Mouse (Mus musculus): ENCODE results near the gene Apopt1. TPM values are rescaled to one million over a fixed set of nuclear protein-coding genes. Genes with fewer than 3 reads are reported as not detected.

Apopt1 gene
- polyA plus RNA-seq, 1 experiment from 2014 or later, result 62.1 TPM

DNA sequence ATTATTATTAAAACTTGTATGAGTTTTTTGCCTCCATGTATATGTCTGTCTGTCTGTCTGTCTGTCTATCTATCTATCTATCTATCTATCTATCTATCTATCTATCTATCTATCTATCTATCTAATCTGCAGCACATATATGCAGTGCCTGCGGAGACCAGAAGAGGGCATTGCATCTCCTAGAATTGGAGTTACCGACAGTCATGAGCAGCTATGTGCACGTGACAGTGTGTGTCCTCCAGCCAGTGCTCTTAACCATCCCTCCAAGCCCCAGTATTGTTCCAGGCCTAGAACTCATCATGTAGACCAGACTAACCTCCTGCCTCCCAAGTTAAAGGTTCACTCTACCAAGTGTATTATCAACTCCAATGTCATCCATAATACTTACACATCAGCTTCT, 25.7 kb downstream of the Apopt1 start:
- Histone ChIP-seq H3K4me3 (no peak overlapping the region), H3K9ac (no peak overlapping the region), H3K36me3 (no peaks in the 10 kb centered on the region), H3K27ac (no peak overlapping the region), H3K4me2 (no peak overlapping the region), H3K27me3 (no peaks in the 10 kb centered on the region), H3K4me1 (replicated peaks) (peaks cover 3% of the 10 kb centered on the region; the same call in 1 of the 2 replicates), H3K9me3 (no peaks in the 10 kb centered on the region)
- WGBS, result 12% methylated on average over 3 of the region's 3 CpGs
- no peak for ATAC-seq (ENCODE audit: low FRiP score)

DNA sequence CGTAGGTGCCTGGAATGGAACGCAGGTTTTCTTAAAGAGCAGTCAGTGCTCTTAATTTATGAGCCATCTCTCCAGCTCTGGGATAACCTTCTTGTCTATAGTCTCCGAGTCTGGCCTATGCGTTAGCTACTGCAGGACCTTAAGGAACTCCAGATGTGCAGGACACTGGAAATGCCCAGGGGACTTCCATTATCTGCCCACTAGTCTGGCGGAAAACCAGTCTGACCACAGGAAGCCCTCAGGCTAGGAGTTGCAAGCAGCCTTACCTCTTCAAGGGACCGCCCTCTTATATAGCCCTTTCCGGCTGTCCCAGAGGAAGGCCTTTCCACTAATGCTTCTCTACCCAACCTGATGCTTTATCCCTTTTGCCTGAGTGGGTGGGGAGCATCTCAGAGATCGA, 28.3 kb downstream of the Apopt1 start:
- no peak overlapping the region for H3K27ac ChIP-seq
- H3K36me3 ChIP-seq, result no peaks in the 10 kb centered on the region
- H3K9me3 ChIP-seq, result no peaks in the 10 kb centered on the region
- H3K27me3 ChIP-seq, result no peaks in the 10 kb centered on the region
- no peak overlapping the region for H3K4me2 ChIP-seq
- peaks cover 15% of the 10 kb centered on the region for H3K4me1 ChIP-seq (replicated peaks)
- H3K4me3 ChIP-seq, result no peak overlapping the region
- H3K9ac ChIP-seq, result no peak overlapping the region
- ATAC-seq (ENCODE audit: low FRiP score), result no peak
- 86% methylated on average over 8 of the region's 8 CpGs for WGBS

DNA sequence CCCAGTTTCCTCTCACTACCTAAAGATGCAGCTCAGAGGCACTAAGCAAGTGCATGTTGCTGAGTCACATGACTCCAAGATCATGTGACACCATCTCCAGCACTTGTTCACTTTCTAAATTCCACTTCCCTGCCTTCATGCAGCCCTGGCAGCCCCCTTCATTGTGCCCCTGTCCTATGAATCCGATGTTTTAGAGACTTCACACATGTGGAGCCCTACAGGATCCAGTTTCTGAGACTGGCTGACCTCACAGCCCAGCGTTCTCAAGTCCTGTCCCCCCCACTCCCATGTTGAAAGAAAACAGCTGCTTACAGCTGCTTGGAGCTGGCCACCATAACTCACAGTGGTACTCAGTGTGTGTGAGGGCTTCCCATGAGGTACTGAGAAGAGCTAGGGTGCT, 30.4 kb downstream of the Apopt1 start:
- H3K9ac ChIP-seq, result no peak overlapping the region
- H3K4me2 ChIP-seq, result no peak overlapping the region
- H3K36me3 ChIP-seq, result no peaks in the 10 kb centered on the region
- no peak overlapping the region; the same call in 1 of the 2 replicates for H3K27ac ChIP-seq
- peaks cover 17% of the 10 kb centered on the region for H3K4me1 ChIP-seq (replicated peaks)
- H3K27me3 ChIP-seq, result no peaks in the 10 kb centered on the region
- H3K4me3 ChIP-seq, result no peak overlapping the region
- H3K9me3 ChIP-seq, result no peaks in the 10 kb centered on the region
- ATAC-seq (ENCODE audit: low FRiP score), result no peak
- WGBS, result 60% methylated on average over 2 of the region's 2 CpGs

DNA sequence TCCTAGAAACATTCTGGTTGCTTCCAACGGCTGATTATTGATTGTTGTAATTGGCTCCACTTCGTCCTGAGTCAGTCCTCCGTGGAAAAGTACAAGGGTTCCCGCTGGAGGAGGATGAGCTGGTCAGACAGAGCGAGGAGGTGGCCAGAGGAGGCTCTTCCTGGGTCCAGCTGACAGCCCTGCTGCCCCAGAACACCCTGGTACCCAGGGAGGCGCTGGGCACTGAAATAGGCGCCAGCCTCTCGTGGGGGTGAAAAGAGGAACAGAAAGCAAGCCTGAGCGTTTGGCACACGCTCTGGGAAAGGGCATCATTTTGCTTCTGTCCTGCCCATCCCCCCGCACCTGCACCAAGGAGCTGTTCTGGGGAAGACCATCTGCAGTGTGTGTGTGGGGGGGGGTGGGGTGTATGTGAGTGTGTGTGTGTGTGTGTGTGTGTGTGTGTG, 30.9 kb downstream of the Apopt1 start:
- Histone ChIP-seq H3K9ac (no peak overlapping the region; the same call in 1 of the 2 replicates), H3K9me3 (no peaks in the 10 kb centered on the region), H3K27ac (no peak overlapping the region; the same call in 1 of the 2 replicates), H3K27me3 (no peaks in the 10 kb centered on the region), H3K4me3 (no peak overlapping the region), H3K4me1 (replicated peaks) (peaks cover 17% of the 10 kb centered on the region), H3K4me2 (no peak overlapping the region), H3K36me3 (no peaks in the 10 kb centered on the region)
- ATAC-seq (ENCODE audit: low FRiP score), result no peak
- WGBS, result 80% methylated on average over 11 of the region's 11 CpGs

DNA sequence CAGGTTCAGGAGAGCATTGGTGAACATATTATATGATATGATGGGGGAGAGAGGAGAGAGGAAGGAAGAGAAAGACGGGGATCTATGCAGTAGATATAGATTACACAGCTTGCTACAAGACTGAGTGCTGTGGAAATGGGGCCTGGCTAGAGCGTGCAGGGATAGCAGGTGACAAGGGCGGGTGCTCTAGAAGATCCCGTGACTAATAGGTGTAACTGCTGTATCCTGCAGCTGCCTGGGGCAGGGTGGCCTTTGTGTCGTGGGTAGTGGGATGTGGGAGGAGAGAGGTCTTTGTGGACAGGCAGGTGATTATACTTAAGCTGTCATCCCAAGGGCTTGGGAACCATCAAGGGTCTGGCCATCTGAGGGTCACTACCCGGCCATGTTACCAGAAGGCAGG, 32.2 kb downstream of the Apopt1 start:
- Histone ChIP-seq H3K4me2 (no peak overlapping the region), H3K4me1 (replicated peaks) (peaks cover 17% of the 10 kb centered on the region), H3K4me3 (no peak overlapping the region), H3K9me3 (no peaks in the 10 kb centered on the region), H3K27ac (no peak overlapping the region), H3K36me3 (no peaks in the 10 kb centered on the region), H3K27me3 (no peaks in the 10 kb centered on the region), H3K9ac (no peak overlapping the region)
- ATAC-seq (ENCODE audit: low FRiP score), result no peak
- 80% methylated on average over 6 of the region's 6 CpGs for WGBS

DNA sequence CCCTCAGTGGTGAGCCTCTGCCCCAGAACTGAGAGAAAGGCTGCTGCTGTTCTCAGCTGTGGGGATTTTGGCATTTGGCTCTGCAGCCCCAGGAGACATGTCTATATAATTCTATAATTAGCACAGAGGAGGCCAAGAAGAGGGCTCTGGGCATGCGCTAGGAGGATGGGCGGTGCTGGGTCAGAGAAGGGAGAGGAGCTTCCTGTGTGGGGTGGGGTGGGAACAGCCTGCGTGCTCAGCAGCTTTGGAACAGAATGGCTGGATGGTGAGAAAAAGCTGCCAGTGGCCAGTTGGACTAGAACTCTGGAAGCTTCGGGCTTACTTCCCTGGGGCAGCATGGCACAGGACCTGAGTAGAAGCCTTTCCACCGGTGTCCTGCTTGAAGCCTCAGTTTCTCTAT, 33.0 kb downstream of the Apopt1 start:
- H3K4me1 ChIP-seq (replicated peaks), result peaks cover 17% of the 10 kb centered on the region
- no peaks in the 10 kb centered on the region for H3K36me3 ChIP-seq
- 0 out of 2 replicates have a peak overlapping the region, but pooled peaks have one; percentile 23 for H3K27ac ChIP-seq
- H3K9ac ChIP-seq, result no peak overlapping the region
- H3K4me3 ChIP-seq, result no peak overlapping the region
- H3K27me3 ChIP-seq, result no peaks in the 10 kb centered on the region
- no peaks in the 10 kb centered on the region for H3K9me3 ChIP-seq
- peak; percentile 39; the same call in 1 of the 2 replicates for ATAC-seq (ENCODE audit: low FRiP score)
- H3K4me2 ChIP-seq, result no peak overlapping the region
- 63% methylated on average over 5 of the region's 5 CpGs for WGBS

DNA sequence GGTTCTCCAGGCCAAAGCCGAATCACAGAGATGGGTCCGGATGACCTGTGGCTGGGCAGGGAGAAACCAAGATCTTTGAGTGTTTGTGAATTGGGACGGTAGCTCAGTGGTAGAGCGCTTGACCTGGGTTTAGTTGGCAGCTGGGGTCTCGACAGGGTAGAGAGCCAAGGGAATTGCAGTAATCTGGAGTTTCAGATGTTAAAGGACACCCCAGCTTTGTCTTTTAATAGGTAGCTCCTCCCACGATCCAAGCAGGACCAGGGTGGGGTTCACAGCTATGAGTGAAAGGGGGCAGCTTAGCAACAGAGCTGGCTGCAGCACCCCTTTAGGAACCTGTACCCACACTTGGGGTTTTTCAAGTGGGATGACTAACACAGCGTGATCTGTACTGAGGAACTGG, 34.4 kb downstream of the Apopt1 start:
- no peak overlapping the region for H3K27ac ChIP-seq
- H3K9ac ChIP-seq, result no peak overlapping the region
- no peak overlapping the region for H3K4me2 ChIP-seq
- no peaks in the 10 kb centered on the region for H3K27me3 ChIP-seq
- no peaks in the 10 kb centered on the region for H3K9me3 ChIP-seq
- ATAC-seq (ENCODE audit: low FRiP score), result no peak
- H3K4me3 ChIP-seq, result no peak overlapping the region
- WGBS, result 88% methylated on average over 7 of the region's 7 CpGs
- peaks cover 17% of the 10 kb centered on the region for H3K4me1 ChIP-seq (replicated peaks)
- H3K36me3 ChIP-seq, result no peaks in the 10 kb centered on the region

DNA sequence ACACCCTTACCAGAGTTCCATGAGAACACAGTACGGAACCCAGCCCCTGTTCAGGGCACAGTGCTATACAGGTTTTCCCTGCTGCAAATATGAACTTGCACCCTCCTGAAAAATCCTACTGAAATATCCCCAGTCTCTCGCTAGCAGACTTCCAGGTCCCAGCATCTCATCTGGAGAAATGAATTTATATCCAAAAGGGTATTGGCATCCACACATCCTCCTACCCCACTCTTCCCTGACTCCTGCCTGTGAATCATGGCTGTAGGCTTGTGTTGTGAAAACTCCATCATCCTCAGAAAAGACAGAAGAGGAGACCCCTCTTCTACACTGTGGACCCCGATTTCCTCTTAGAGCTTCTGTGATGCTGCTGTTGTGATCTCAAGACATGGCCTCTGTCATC, 37.7 kb downstream of the Apopt1 start:
- H3K27me3 ChIP-seq, result no peaks in the 10 kb centered on the region
- no peak for ATAC-seq (ENCODE audit: low FRiP score)
- H3K9me3 ChIP-seq, result no peaks in the 10 kb centered on the region
- H3K27ac ChIP-seq, result no peak overlapping the region
- 97% methylated on average over 3 of the region's 3 CpGs for WGBS
- H3K36me3 ChIP-seq, result no peaks in the 10 kb centered on the region
- H3K4me2 ChIP-seq, result no peak overlapping the region
- no peak overlapping the region for H3K9ac ChIP-seq
- no peak overlapping the region for H3K4me3 ChIP-seq
- H3K4me1 ChIP-seq (replicated peaks), result peaks cover 8% of the 10 kb centered on the region

DNA sequence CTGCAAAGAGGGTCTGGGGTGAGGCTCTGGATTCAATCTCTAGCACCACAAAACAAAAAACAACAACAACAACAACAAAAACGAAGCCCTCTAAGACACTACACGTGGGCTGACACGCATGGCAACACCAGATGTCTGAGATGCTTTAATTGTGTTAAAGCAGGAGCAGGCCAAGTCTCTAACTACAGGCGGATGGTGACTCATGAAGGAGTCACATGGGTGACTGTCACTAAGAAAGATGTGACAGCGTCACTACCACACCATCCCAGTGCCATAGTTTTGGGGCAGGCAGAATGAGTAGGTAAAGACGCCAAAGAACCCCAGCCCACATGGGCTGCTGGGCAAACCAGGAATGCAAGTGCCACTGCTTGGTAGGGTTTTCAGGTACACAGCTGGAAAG, 39.4 kb downstream of the Apopt1 start:
- Histone ChIP-seq H3K9ac (no peak overlapping the region), H3K4me1 (replicated peaks) (peaks cover 3% of the 10 kb centered on the region), H3K27ac (no peak overlapping the region), H3K4me3 (no peak overlapping the region), H3K9me3 (no peaks in the 10 kb centered on the region), H3K36me3 (no peaks in the 10 kb centered on the region), H3K27me3 (no peaks in the 10 kb centered on the region), H3K4me2 (no peak overlapping the region)
- ATAC-seq (ENCODE audit: low FRiP score), result no peak
- WGBS, result 92% methylated on average over 6 of the region's 6 CpGs

DNA sequence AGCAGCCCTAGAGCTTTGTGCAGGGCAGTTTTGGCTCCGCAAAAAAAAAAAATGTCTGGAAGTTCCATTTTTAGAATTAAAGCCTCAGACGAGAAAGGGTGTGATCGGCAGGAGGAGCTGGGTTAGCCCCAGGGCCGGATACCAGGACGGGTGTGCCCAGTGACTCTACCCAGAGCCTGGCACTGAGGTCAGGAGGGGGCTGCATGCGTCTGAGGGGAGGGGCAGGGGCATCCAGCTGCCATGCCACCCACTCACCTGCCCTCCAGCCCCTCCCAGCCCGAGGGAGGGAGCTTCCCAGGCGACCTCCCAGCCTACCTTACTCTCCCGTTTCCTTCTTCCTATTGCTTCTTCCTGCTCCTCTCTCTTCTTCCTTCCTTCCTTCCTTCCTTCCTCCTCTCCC, 40.3 kb downstream of the Apopt1 start:
- H3K4me2 ChIP-seq, result no peak overlapping the region
- H3K9me3 ChIP-seq, result no peaks in the 10 kb centered on the region
- no peak overlapping the region for H3K27ac ChIP-seq
- H3K36me3 ChIP-seq, result no peaks in the 10 kb centered on the region
- no peak overlapping the region for H3K9ac ChIP-seq
- WGBS, result 62% methylated on average over 8 of the region's 9 CpGs
- no peak overlapping the region for H3K4me3 ChIP-seq
- H3K4me1 ChIP-seq (replicated peaks), result peaks cover 11% of the 10 kb centered on the region
- ATAC-seq (ENCODE audit: low FRiP score), result no peak
- H3K27me3 ChIP-seq, result no peaks in the 10 kb centered on the region

DNA sequence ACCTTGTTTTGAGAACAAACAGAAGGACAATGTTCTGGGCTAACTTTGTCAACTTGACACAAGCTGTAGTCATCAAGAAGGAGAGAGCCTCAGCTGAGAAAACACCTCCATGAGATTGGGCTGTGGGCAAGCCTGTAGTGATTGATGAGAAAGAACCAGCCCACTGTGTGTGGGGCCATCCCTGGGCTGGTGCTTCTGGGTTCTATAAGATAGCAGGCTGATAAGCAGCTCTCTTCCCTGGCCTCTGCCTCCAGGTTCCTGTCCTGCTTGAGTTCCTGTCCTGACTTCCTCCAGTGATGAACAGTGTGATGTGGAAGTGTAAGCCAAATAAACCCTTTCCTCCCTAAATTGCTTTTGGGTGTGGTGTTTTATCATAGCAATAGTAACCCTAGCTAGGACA, 41.6 kb downstream of the Apopt1 start:
- no peak for ATAC-seq (ENCODE audit: low FRiP score)
- H3K4me3 ChIP-seq, result no peak overlapping the region
- H3K27me3 ChIP-seq, result no peaks in the 10 kb centered on the region
- no peak overlapping the region for H3K9ac ChIP-seq
- no peaks in the 10 kb centered on the region for H3K36me3 ChIP-seq
- no peak overlapping the region for H3K27ac ChIP-seq
- no peaks in the 10 kb centered on the region for H3K9me3 ChIP-seq
- no peak overlapping the region for H3K4me2 ChIP-seq
- H3K4me1 ChIP-seq (replicated peaks), result peaks cover 14% of the 10 kb centered on the region

DNA sequence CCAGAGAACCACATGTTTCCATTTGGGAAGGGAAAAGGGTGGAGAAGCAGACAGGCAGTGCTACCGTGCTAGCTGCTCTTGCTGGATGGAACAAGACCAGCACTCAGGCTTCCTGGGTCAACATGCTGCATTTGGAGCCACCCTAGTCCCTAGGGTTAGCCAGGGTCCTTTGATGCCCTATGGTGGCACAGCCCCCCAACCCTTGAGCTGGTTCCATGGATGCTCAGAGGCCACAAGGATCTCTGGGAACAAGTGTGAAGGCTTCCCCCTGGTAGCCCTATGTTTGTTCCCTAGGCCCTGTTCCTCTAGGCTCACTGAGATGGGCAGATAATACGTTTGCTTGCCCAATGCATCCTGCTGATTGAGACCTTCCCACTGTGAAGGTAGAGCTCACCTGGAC, 42.2 kb downstream of the Apopt1 start:
- H3K27me3 ChIP-seq, result no peaks in the 10 kb centered on the region
- 72% methylated on average over 2 of the region's 2 CpGs for WGBS

DNA sequence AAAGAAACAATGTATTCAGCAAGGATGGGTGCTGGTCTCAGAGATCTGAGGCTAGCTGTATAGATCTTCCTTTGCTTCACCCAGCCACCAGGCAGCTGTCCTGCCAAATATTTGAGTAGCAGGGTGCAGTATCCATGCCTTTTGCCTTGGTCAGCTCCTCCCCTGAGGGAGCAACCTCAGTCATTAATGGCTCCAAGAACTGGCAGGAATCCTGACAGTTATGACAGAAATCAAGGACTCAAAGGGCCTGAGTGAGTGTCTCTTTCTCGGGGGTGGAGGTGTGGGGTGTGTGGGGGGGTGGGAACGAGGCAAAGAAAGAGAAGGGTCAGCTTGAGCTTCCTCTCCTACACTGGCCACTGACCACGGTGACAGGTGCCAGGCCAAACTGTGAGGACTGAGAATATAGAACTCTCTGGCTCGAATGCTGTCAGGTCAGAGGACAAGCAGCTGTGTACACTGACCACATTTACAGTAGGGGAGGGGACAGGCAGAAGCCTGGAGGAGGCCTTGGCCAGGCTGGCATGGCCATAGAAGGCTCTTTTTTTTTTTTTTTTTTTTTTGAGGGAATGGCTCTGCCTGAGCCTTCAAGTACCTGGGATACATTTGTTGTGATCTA, 43.1 kb downstream of the Apopt1 start:
- Histone ChIP-seq H3K9ac (no peak overlapping the region), H3K36me3 (no peaks in the 10 kb centered on the region), H3K4me1 (replicated peaks) (peaks cover 29% of the 10 kb centered on the region), H3K9me3 (no peaks in the 10 kb centered on the region), H3K27me3 (no peaks in the 10 kb centered on the region), H3K4me3 (no peak overlapping the region), H3K4me2 (no peak overlapping the region), H3K27ac (no peak overlapping the region)
- 68% methylated on average over 4 of the region's 4 CpGs for WGBS
- ATAC-seq (ENCODE audit: low FRiP score), result no peak

More for the DNA sequence above, 42.2 kb downstream of the Apopt1 start:
- H3K9ac ChIP-seq, result no peak overlapping the region
- H3K27ac ChIP-seq, result no peak overlapping the region
- no peak overlapping the region for H3K4me2 ChIP-seq
- H3K9me3 ChIP-seq, result no peaks in the 10 kb centered on the region
- no peak for ATAC-seq (ENCODE audit: low FRiP score)
- H3K36me3 ChIP-seq, result no peaks in the 10 kb centered on the region
- H3K4me3 ChIP-seq, result no peak overlapping the region
- peaks cover 20% of the 10 kb centered on the region for H3K4me1 ChIP-seq (replicated peaks)
